Mouse (Mus musculus) embryonic fibroblast, embryonic 13.5 days (primary cell): ENCODE measurements around the gene Ubash3b. TPM values are rescaled to one million over a fixed set of nuclear protein-coding genes. Genes with fewer than 3 reads are reported as not detected.

Experiments
- H3K27ac ChIP-seq: 2 replicates; pipeline ENCODE4 v1.5.1; 2012; ENCODE audit warnings: low read length, control low read depth, inconsistent platforms; ENCODE audit not compliant: insufficient read depth
- H3K4me1 ChIP-seq: 2 replicates; pipeline ENCODE4 v1.6.1; 2011; ENCODE audit warnings: low read length; ENCODE audit not compliant: control insufficient read depth, insufficient read depth
- H3K4me3 ChIP-seq: 2 replicates; pipeline ENCODE4 v1.5.1; 2011; ENCODE audit warnings: mild to moderate bottlenecking, control low read depth, low read length; ENCODE audit not compliant: insufficient read depth
- CTCF ChIP-seq: IDR thresholded peaks from 2 replicates; pipeline ENCODE4 v1.5.1; 2011; ENCODE audit warnings: mild to moderate bottlenecking, control low read depth, low read length, moderate library complexity, borderline replicate concordance; ENCODE audit not compliant: insufficient read depth
- POLR2A ChIP-seq: IDR thresholded peaks from 2 replicates; pipeline ENCODE4 v1.6.1; 2011; ENCODE audit warnings: low read depth, mild to moderate bottlenecking, control low read depth, low read length, moderate library complexity
- polyA plus RNA-seq: library from polyadenylated mRNA; stranded (reverse); fragments of >200 nt; gene quantifications from 2 replicates; pipeline ENCODE4 v1.2.4, GENCODE M21; 2011; ENCODE audit warnings: low read depth; ENCODE audit not compliant: missing spikeins, insufficient read length

The Ubash3b gene
- polyA plus RNA-seq, 1 experiment, result 4.2 TPM

GRCm38 (mm10) chr9:41166886-41167285 is 5.4 kb upstream of the Ubash3b start:
- no peak overlapping the region for H3K27ac ChIP-seq
- peaks cover 7% of the 10 kb centered on the region for H3K4me1 ChIP-seq
- no peak overlapping the region for H3K4me3 ChIP-seq
- no peak for TF ChIP-seq CTCF
- no peak for TF ChIP-seq POLR2A

GRCm38 (mm10) chr9:41162363-41162762 is 866 bp upstream of the Ubash3b start:
- H3K27ac ChIP-seq, result no peak overlapping the region
- no peak overlapping the region for H3K4me3 ChIP-seq
- no peaks in the 10 kb centered on the region for H3K4me1 ChIP-seq
- TF ChIP-seq CTCF (no peak), POLR2A (no peak)

GRCm38 (mm10) chr9:41160536-41161176 is 841 bp downstream of the Ubash3b start:
- TF ChIP-seq CTCF (no peak), POLR2A (no peak)
- no peaks in the 10 kb centered on the region for H3K4me1 ChIP-seq
- H3K4me3 ChIP-seq, result no peak overlapping the region
- no peak overlapping the region for H3K27ac ChIP-seq

GRCm38 (mm10) chr9:41159223-41159622 is 2.3 kb downstream of the Ubash3b start:
- no peak overlapping the region for H3K4me3 ChIP-seq
- H3K4me1 ChIP-seq, result no peaks in the 10 kb centered on the region
- no peak overlapping the region for H3K27ac ChIP-seq
- TF ChIP-seq CTCF (no peak), POLR2A (no peak)

- TF ChIP-seq CTCF (no peak), POLR2A (no peak)
- no peak overlapping the region for H3K27ac ChIP-seq
- no peak overlapping the region for H3K4me3 ChIP-seq
- H3K4me1 ChIP-seq, result no peaks in the 10 kb centered on the region
Observed at GRCm38 (mm10) chr9:41157872-41158567, 3.5 kb downstream of the Ubash3b start.

GRCm38 (mm10) chr9:41157020-41157871 is 4.3 kb downstream of the Ubash3b start:
- H3K4me1 ChIP-seq, result no peaks in the 10 kb centered on the region
- peak overlapping the region; percentile 57 for H3K4me3 ChIP-seq
- TF ChIP-seq CTCF (no peak), POLR2A (peak; percentile 66)
- no peak overlapping the region for H3K27ac ChIP-seq

- Histone ChIP-seq H3K27ac (no peak overlapping the region), H3K4me1 (no peaks in the 10 kb centered on the region), H3K4me3 (peak overlapping the region; percentile 57)
- TF ChIP-seq CTCF, result no peak
- TF ChIP-seq POLR2A, result no peak
Observed at GRCm38 (mm10) chr9:41156720-41157019, 4.8 kb downstream of the Ubash3b start.

GRCm38 (mm10) chr9:41156006-41156719 is 5.3 kb downstream of the Ubash3b start:
- Histone ChIP-seq H3K4me1 (no peaks in the 10 kb centered on the region), H3K4me3 (peak overlapping the region; percentile 57), H3K27ac (no peak overlapping the region)
- TF ChIP-seq CTCF, result no peak
- no peak for TF ChIP-seq POLR2A

- TF ChIP-seq CTCF (no peak), POLR2A (no peak)
- Histone ChIP-seq H3K27ac (no peak overlapping the region), H3K4me1 (no peaks in the 10 kb centered on the region), H3K4me3 (no peak overlapping the region)
Observed at GRCm38 (mm10) chr9:41153979-41154378, 7.5 kb downstream of the Ubash3b start.
